Mouse (Mus musculus) CD8-positive naive resting alpha-beta T cell, adult 57 days (primary cell): ENCODE measurements around the gene Ccdc127. TPM values are rescaled to one million over a fixed set of nuclear protein-coding genes. Genes with fewer than 3 reads are reported as not detected.

Experiments
- total RNA-seq: library from RNA; stranded (reverse); gene quantifications from one replicate; pipeline ENCODE4 v1.2.4, GENCODE M21; 2023

The Ccdc127 gene
- 24.3 TPM for total RNA-seq

GRCm38 (mm10) chr13:74349566-74350434, at the start of gene Ccdc127, which contains the start of gene Sdha:
Ccdc127 (plus strand) TSS chr13:74350309.
Sdha (minus strand) TSS chr13:74350280.

GRCm38 (mm10) chr13:74317170-74317849, 32.8 kb upstream of the Ccdc127 start, which contains the start of gene Pdcd6:
Pdcd6 (minus strand) TSS chr13:74317580.

GRCm38 (mm10) chr13:74363859-74364235, 13.7 kb downstream of the Ccdc127 start, which contains the start of gene Lrrc14b:
Lrrc14b (minus strand) TSS chr13:74364005.

GRCm38 (mm10) chr13:74390371-74390990, 40.4 kb downstream of the Ccdc127 start, which contains the start of gene Zfp72:
Zfp72 (minus strand) TSS chr13:74390836.

GRCm38 (mm10) chr13:74399298-74399839, 49.3 kb downstream of the Ccdc127 start, which contains the start of gene Ftl1-ps1:
Ftl1-ps1 (plus strand) TSS chr13:74399694.

Other genes with a start within 250 kb of the Ccdc127 start
- gene Slc9a3, start 228.9 kb upstream of the Ccdc127 start, total RNA-seq: not detected
- 44.8 TPM for gene Exoc3, start 141.6 kb upstream of the Ccdc127 start, total RNA-seq
- gene Ahrr, start 58.0 kb upstream of the Ccdc127 start, total RNA-seq: 0.77 TPM
- gene Pdcd6, start 32.7 kb upstream of the Ccdc127 start, total RNA-seq: 113 TPM
- gene Sdha, start within 50 bp of the Ccdc127 start, total RNA-seq: 144 TPM
- gene Lrrc14b, start 13.7 kb downstream of the Ccdc127 start, total RNA-seq: not detected
- gene Zfp72, start 40.5 kb downstream of the Ccdc127 start, total RNA-seq: 0.67 TPM
- gene Ftl1-ps1, start 49.4 kb downstream of the Ccdc127 start, total RNA-seq: 339 TPM
- gene Zfp825, start 143.7 kb downstream of the Ccdc127 start, total RNA-seq: 7.8 TPM